Mouse (Mus musculus): ENCODE measurements around the gene Gna13. TPM values are rescaled to one million over a fixed set of nuclear protein-coding genes. Genes with fewer than 3 reads are reported as not detected.

Gna13 gene
- polyA plus RNA-seq, 1 experiment from 2014 or later, result 17.8 TPM

- WGBS, result 47% methylated on average over 7 of the region's 7 CpGs
- Histone ChIP-seq H3K4me2 (no peak overlapping the region), H3K9me3 (no peaks in the 10 kb centered on the region), H3K4me1 (peaks cover 59% of the 10 kb centered on the region), H3K27me3 (replicated peaks) (no peaks in the 10 kb centered on the region), H3K9ac (no peak overlapping the region), H3K36me3 (peaks cover 13% of the 10 kb centered on the region), H3K27ac (replicated peaks) (no peak overlapping the region), H3K4me3 (no peak overlapping the region)
- no peak for ATAC-seq (ENCODE audit: extremely low read depth, insufficient number of reproducible peaks, low FRiP score, low TSS enrichment)
Measured at GRCm38 (mm10) chr11:109378051-109378450, 15.4 kb downstream of the Gna13 start.

- no peak overlapping the region for H3K27ac ChIP-seq (replicated peaks)
- H3K4me1 ChIP-seq, result peaks cover 60% of the 10 kb centered on the region
- no peak overlapping the region for H3K4me2 ChIP-seq
- no peaks in the 10 kb centered on the region for H3K27me3 ChIP-seq (replicated peaks)
- no peaks in the 10 kb centered on the region for H3K9me3 ChIP-seq
- ATAC-seq (ENCODE audit: extremely low read depth, insufficient number of reproducible peaks, low FRiP score, low TSS enrichment), result no peak
- H3K36me3 ChIP-seq, result no peaks in the 10 kb centered on the region
- WGBS, result 67% methylated on average over 5 of the region's 5 CpGs
- no peak overlapping the region for H3K9ac ChIP-seq
- H3K4me3 ChIP-seq, result no peak overlapping the region
Measured at GRCm38 (mm10) chr11:109380662-109381061, 18.0 kb downstream of the Gna13 start.

DNA sequence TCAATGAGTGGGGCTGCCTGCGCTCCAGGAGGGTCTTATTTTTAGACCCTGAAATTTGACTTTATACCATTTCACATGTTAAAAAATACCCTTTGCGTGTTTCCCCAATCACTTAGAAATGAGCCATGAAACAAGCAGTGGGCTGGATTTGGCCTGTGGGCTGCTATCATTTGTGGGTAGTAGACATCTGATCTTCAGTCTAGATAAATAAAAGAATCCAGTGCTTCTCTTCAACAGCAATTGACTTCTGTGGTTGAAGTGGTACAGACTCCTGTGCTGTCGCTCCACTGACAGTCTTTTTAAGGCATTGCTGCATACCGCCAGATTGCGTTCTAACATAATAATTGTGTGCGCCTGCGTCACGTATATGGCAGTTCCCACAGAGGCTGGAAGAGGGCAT, 22.7 kb downstream of the Gna13 start:
- no peak overlapping the region for H3K9ac ChIP-seq
- no peaks in the 10 kb centered on the region for H3K9me3 ChIP-seq
- H3K27me3 ChIP-seq (replicated peaks), result no peaks in the 10 kb centered on the region
- H3K4me1 ChIP-seq, result peaks cover 59% of the 10 kb centered on the region
- no peak overlapping the region for H3K4me2 ChIP-seq
- ATAC-seq (ENCODE audit: extremely low read depth, insufficient number of reproducible peaks, low FRiP score, low TSS enrichment), result no peak
- no peaks in the 10 kb centered on the region for H3K36me3 ChIP-seq
- no peak overlapping the region for H3K4me3 ChIP-seq
- WGBS, result 84% methylated on average over 8 of the region's 8 CpGs
- no peak overlapping the region for H3K27ac ChIP-seq (replicated peaks)

GRCm38 (mm10) chr11:109389046-109389445, 26.4 kb downstream of the Gna13 start:
- no peaks in the 10 kb centered on the region for H3K9me3 ChIP-seq
- H3K36me3 ChIP-seq, result peaks cover 16% of the 10 kb centered on the region
- no peak overlapping the region for H3K4me2 ChIP-seq
- WGBS, result 87% methylated on average over 5 of the region's 5 CpGs
- no peak overlapping the region for H3K4me3 ChIP-seq
- H3K27ac ChIP-seq (replicated peaks), result no peak overlapping the region
- no peak for ATAC-seq (ENCODE audit: extremely low read depth, insufficient number of reproducible peaks, low FRiP score, low TSS enrichment)
- no peaks in the 10 kb centered on the region for H3K27me3 ChIP-seq (replicated peaks)
- no peak overlapping the region for H3K9ac ChIP-seq
- peaks cover 61% of the 10 kb centered on the region for H3K4me1 ChIP-seq

DNA sequence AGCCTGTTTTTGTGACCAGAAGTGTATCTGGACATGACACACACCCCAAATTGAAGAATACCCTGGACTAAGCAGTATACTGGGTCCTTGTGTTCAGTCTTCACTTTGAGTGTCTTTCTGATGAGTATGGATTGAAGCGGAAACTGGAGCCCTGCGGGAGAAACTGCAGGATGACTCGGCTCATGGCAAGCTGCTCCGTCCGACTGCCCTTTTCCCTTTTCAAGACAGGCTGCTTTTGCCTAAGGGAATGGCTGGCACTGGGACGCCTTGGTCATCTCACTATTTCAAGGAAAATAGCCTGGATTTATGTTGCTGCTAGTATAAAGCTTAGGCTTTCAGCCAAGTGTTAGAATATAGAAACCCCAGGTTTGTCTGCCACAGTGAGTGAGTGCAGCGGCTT, 28.6 kb downstream of the Gna13 start:
- no peak overlapping the region for H3K27ac ChIP-seq (replicated peaks)
- H3K9ac ChIP-seq, result no peak overlapping the region
- H3K9me3 ChIP-seq, result no peaks in the 10 kb centered on the region
- H3K4me3 ChIP-seq, result no peak overlapping the region
- H3K36me3 ChIP-seq, result peaks cover 32% of the 10 kb centered on the region
- WGBS, result 88% methylated on average over 7 of the region's 7 CpGs
- ATAC-seq (ENCODE audit: extremely low read depth, insufficient number of reproducible peaks, low FRiP score, low TSS enrichment), result no peak
- H3K4me2 ChIP-seq, result no peak overlapping the region
- peaks cover 51% of the 10 kb centered on the region for H3K4me1 ChIP-seq
- no peaks in the 10 kb centered on the region for H3K27me3 ChIP-seq (replicated peaks)

DNA sequence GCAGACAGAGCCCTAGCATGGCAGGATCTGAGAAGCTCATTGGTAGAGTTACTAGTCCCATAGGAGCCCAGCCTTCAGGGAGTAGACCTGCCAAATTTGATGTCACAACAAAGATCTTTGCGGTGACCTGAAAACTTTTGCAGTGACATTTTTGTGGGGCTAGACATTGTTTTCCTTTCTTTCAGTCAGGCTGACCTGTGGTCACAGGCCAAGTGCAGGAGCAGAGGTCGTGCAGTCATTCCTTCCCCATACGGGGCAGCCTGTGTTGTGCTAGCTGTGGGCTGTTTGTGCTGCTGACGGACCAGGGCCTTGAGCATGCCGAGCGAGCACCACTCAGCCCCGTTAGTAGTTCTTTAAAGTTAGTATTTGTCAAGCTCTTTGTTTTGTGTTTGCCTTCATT, 29.1 kb downstream of the Gna13 start:
- no peak overlapping the region for H3K9ac ChIP-seq
- WGBS, result 75% methylated on average over 7 of the region's 7 CpGs
- ATAC-seq (ENCODE audit: extremely low read depth, insufficient number of reproducible peaks, low FRiP score, low TSS enrichment), result no peak
- H3K27ac ChIP-seq (replicated peaks), result no peak overlapping the region
- H3K27me3 ChIP-seq (replicated peaks), result no peaks in the 10 kb centered on the region
- H3K36me3 ChIP-seq, result peaks cover 37% of the 10 kb centered on the region
- no peaks in the 10 kb centered on the region for H3K9me3 ChIP-seq
- no peak overlapping the region for H3K4me3 ChIP-seq
- H3K4me1 ChIP-seq, result peaks cover 48% of the 10 kb centered on the region
- no peak overlapping the region for H3K4me2 ChIP-seq

- Histone ChIP-seq H3K27ac (replicated peaks) (no peak overlapping the region), H3K27me3 (replicated peaks) (no peaks in the 10 kb centered on the region), H3K4me3 (no peak overlapping the region), H3K9ac (no peak overlapping the region), H3K4me1 (peaks cover 39% of the 10 kb centered on the region), H3K36me3 (peaks cover 44% of the 10 kb centered on the region), H3K4me2 (no peak overlapping the region), H3K9me3 (no peaks in the 10 kb centered on the region)
- no peak for ATAC-seq (ENCODE audit: extremely low read depth, insufficient number of reproducible peaks, low FRiP score, low TSS enrichment)
- 74% methylated on average over 9 of the region's 9 CpGs for WGBS
Measured at GRCm38 (mm10) chr11:109392601-109393000, 30.0 kb downstream of the Gna13 start.

GRCm38 (mm10) chr11:109394758-109395157, 32.1 kb downstream of the Gna13 start:
- H3K27ac ChIP-seq (replicated peaks), result no peak overlapping the region
- H3K4me2 ChIP-seq, result no peak overlapping the region
- no peak overlapping the region for H3K4me3 ChIP-seq
- H3K9ac ChIP-seq, result no peak overlapping the region
- no peaks in the 10 kb centered on the region for H3K27me3 ChIP-seq (replicated peaks)
- H3K9me3 ChIP-seq, result no peaks in the 10 kb centered on the region
- WGBS, result 79% methylated on average over 9 of the region's 9 CpGs
- no peak for ATAC-seq (ENCODE audit: extremely low read depth, insufficient number of reproducible peaks, low FRiP score, low TSS enrichment)
- peaks cover 24% of the 10 kb centered on the region for H3K4me1 ChIP-seq
- H3K36me3 ChIP-seq, result peaks cover 65% of the 10 kb centered on the region

GRCm38 (mm10) chr11:109395291-109395690, 32.7 kb downstream of the Gna13 start:
- no peak overlapping the region for H3K4me3 ChIP-seq
- peaks cover 24% of the 10 kb centered on the region for H3K4me1 ChIP-seq
- peaks cover 69% of the 10 kb centered on the region for H3K36me3 ChIP-seq
- 83% methylated on average over 9 of the region's 9 CpGs for WGBS
- no peaks in the 10 kb centered on the region for H3K27me3 ChIP-seq (replicated peaks)
- H3K9me3 ChIP-seq, result no peaks in the 10 kb centered on the region
- no peak overlapping the region for H3K4me2 ChIP-seq
- no peak for ATAC-seq (ENCODE audit: extremely low read depth, insufficient number of reproducible peaks, low FRiP score, low TSS enrichment)
- H3K9ac ChIP-seq, result no peak overlapping the region
- no peak overlapping the region for H3K27ac ChIP-seq (replicated peaks)

DNA sequence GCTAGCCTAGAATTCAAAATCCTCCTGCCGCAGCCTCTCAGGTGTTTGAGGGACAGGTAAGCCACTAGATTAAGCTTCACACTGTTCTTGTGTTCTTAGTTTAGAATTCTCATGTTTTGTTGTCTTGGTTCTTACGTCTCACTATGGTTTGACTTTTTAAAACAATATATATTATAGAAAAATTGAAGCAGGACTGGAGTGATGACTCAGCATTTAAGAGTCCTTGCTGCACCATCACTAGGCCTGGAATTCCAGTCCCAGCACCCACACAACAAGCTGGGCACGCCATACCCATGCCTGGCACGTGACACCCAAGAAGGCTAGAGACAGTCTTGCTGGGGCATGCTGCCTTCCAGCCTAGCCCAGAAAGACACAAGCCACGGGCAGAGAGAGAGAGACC, 43.8 kb downstream of the Gna13 start:
- no peak for ATAC-seq (ENCODE audit: extremely low read depth, insufficient number of reproducible peaks, low FRiP score, low TSS enrichment)
- Histone ChIP-seq H3K4me2 (no peak overlapping the region), H3K9me3 (no peaks in the 10 kb centered on the region), H3K4me1 (0 out of 2 replicates have a peak, but pooled peaks cover 2% of the 10 kb centered on the region), H3K36me3 (peaks cover under 1% of the 10 kb centered on the region; the same call in 1 of the 2 replicates), H3K27me3 (replicated peaks) (no peaks in the 10 kb centered on the region), H3K4me3 (no peak overlapping the region), H3K27ac (replicated peaks) (no peak overlapping the region), H3K9ac (no peak overlapping the region)
- WGBS, result 80% methylated on average over 5 of the region's 5 CpGs

GRCm38 (mm10) chr11:109410197-109410980, 47.8 kb downstream of the Gna13 start:
- no peak for ATAC-seq (ENCODE audit: extremely low read depth, insufficient number of reproducible peaks, low FRiP score, low TSS enrichment)
- WGBS, result 86% methylated on average over 15 of the region's 15 CpGs
- Histone ChIP-seq H3K27me3 (replicated peaks) (no peaks in the 10 kb centered on the region), H3K4me3 (no peak overlapping the region), H3K9me3 (peaks cover 5% of the 10 kb centered on the region; the same call in 1 of the 2 replicates), H3K4me1 (no peaks in the 10 kb centered on the region), H3K36me3 (no peaks in the 10 kb centered on the region), H3K4me2 (no peak overlapping the region), H3K9ac (no peak overlapping the region), H3K27ac (replicated peaks) (no peak overlapping the region)

DNA sequence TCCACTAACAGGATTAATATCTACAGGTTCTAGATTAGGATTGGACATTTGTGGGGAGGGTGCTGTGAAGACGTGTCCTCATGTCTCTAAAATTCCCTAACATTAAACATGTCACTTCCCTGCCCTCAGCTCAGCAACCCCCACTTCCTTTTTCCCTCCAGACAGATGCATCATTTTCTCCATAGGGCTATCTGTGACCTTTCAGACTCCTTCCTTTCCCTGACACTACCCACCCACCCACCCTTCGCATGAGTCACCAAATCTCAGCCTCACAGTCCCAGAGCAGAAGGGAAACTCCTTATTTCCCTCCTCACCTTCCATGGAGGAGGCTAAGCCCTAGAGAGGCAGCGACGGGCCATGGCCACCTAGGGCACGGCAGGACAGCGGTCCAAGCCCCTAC, 51.0 kb downstream of the Gna13 start, which contains the start of gene 9930022D16Rik:
9930022D16Rik (plus strand) TSS at position 301 of the 400 bp plus-strand sequence.
- H3K9me3 ChIP-seq, result peaks cover 5% of the 10 kb centered on the region; the same call in 1 of the 2 replicates
- ATAC-seq (ENCODE audit: extremely low read depth, insufficient number of reproducible peaks, low FRiP score, low TSS enrichment), result no peak
- no peaks in the 10 kb centered on the region for H3K27me3 ChIP-seq (replicated peaks)
- 60% methylated on average over 6 of the region's 6 CpGs for WGBS
- no peak within 1 kb of the TSS for H3K4me3 ChIP-seq
- no peak within 1 kb of the TSS for H3K27ac ChIP-seq (replicated peaks)
- no peak within 1 kb of the TSS for H3K4me2 ChIP-seq
- no peaks in the 10 kb centered on the region for H3K36me3 ChIP-seq
- no peaks in the 10 kb centered on the region for H3K4me1 ChIP-seq
- no peak within 1 kb of the TSS for H3K9ac ChIP-seq
